Mouse (Mus musculus) CD4-positive helper T cell, adult 2 months (primary cell): ENCODE data around the gene Gm20489.
A peak's percentile ranks its signal among the peaks of the same experiment; 100 is the strongest.

Experiments
- DNase-seq: peaks from one replicate; pipeline ENCODE4 v3.0.0-alpha.2; 2012; ENCODE audit warnings: low read depth, missing footprints, low spot score

Gm20489 gene

DNA sequence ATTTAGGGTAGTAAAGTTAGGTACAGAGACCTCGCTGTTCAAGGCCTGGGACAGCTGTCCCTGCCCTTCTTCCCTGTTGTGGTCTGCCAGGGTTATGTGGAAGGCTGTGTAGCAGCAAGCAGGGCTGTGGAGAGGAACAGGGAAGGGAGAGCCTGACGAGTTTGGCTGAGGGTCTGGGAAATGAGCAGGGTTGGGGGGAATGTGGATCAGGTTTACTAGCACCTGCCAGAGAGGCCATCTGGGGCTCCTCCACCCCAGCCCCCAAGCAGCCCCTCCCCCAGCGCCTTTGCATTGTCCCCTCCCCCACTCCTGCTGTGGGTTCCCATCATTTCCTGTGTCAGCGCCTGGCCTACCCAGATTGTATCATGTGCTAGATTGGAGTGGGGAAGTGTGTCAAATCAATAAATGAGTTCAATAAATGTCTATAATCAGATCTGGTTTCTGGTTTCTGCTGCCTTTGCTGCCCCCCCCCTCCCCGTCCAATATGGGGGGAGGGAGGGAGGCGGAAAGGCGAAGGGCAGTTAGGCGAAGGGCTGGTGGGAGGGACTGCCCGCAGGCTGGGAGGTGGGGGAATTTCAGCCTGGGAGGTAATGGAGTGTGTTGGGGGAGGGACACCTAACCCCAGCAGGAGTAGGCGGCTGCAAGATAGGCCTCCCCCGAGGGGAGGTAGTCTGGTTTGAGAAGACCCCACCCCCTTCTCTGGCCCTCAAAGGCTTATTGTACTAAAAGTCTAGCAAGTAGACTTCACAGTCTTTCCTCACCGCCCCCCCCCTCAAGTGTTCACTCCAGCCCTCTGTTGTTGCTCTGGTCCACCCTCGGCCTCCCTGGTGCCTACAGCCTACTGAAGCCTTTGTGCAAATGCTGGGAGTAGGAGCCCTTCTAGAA is 8.1 kb downstream of the Gm20489 start:
- peak; percentile 66 for DNase-seq

DNA sequence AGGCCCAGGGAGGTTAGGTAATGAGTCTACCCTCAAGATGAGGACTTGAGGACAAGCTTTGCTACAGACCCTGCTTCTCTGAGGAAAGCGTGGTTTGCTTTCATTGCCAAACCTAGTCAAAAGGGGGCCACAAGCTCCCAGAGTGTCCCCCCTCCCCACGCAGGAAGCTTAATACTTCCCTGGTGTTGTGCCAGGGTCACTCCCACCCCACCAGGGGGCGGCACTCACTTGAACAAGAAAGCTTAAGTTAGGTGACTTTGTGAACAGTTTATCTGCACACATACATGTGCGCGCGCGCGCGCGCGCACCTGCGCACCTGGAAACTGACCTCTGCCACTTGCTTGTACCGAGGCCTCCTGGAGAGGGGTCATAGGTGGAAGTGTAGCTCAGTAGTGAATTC is 12.2 kb downstream of the Gm20489 start:
- DNase-seq, result peak; percentile 71

- DNase-seq, result no peak
Measured at GRCm38 (mm10) chrX:101254740-101255139, 14.1 kb downstream of the Gm20489 start.

- DNase-seq, result peak; percentile 90
Measured at GRCm38 (mm10) chrX:101253952-101254729, 14.7 kb downstream of the Gm20489 start, which contains the start of gene Foxo4. Gene Foxo4 (plus strand): TSS chrX:101254528.

- DNase-seq, result no peak
Measured at GRCm38 (mm10) chrX:101245011-101245410, 23.8 kb downstream of the Gm20489 start.

DNA sequence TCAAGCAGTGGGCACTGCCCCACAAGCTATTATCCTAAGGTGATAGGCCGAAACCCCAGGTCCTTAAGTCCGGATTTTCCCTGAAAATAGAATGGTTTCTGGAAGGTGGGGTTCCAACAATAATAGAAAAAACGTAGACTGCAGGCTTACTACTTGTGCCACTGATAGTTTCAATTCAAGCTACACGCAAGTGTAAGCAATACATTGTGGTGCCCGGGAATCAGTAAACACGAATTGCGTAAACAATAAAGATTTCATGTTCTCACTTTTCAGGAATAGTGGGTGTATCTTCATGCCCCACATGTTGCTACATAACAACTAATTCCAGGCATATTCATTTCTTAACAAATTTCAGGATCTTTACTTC is 46.0 kb downstream of the Gm20489 start:
- no peak for DNase-seq

- DNase-seq, result peak; percentile 95
Measured at GRCm38 (mm10) chrX:101221834-101222795, 46.7 kb downstream of the Gm20489 start, which contains the start of gene Snx12. Gene Snx12 (minus strand): TSS chrX:101222563.
